Mouse (Mus musculus) MN1 (cell line): ENCODE measurements around the gene Aurkb.
"Not testable (repeated sequence)": the region's sequence is repeated elsewhere in the genome, so short reads cannot be mapped to it uniquely, and the experiment has no call there.

Experiments used
- DNase-seq: peaks from one replicate; pipeline ENCODE4 v3.0.0-alpha.2; 2016; ENCODE audit warnings: low spot score

The Aurkb gene

GRCm38 (mm10) chr11:69045531-69046394 is at the start of gene Aurkb:
Gene Aurkb, plus strand, starts transcription at chr11:69045647.
- peak; percentile 92 for DNase-seq

DNA sequence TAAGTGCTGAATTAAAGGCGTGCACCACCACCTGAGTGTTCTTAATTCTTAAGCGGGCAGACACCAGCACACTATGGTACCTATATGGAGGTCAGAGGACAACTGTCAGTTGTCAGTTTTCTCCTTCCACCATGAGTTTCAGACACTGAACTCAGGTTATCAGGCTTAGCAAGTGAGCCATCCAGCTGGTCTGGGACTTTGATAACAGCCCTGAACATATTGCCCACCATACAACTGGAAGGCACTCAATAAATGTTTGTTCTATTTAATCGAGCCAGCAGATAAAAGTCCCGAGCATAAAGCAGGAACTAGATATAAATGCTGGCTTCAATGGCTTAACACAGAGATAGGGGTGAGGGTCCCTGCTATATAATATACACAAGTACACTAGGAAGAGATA is 48.4 kb upstream of the Aurkb start:
- DNase-seq: no peak

- DNase-seq: not testable (repeated sequence)
Observed at GRCm38 (mm10) chr11:69002782-69003181, 42.7 kb upstream of the Aurkb start.

GRCm38 (mm10) chr11:69003592-69003991 is 41.9 kb upstream of the Aurkb start:
- peak; percentile 39 for DNase-seq

GRCm38 (mm10) chr11:69005193-69005592 is 40.3 kb upstream of the Aurkb start:
- no peak for DNase-seq

GRCm38 (mm10) chr11:69006575-69006974 is 38.9 kb upstream of the Aurkb start:
- not testable (repeated sequence) for DNase-seq

DNA sequence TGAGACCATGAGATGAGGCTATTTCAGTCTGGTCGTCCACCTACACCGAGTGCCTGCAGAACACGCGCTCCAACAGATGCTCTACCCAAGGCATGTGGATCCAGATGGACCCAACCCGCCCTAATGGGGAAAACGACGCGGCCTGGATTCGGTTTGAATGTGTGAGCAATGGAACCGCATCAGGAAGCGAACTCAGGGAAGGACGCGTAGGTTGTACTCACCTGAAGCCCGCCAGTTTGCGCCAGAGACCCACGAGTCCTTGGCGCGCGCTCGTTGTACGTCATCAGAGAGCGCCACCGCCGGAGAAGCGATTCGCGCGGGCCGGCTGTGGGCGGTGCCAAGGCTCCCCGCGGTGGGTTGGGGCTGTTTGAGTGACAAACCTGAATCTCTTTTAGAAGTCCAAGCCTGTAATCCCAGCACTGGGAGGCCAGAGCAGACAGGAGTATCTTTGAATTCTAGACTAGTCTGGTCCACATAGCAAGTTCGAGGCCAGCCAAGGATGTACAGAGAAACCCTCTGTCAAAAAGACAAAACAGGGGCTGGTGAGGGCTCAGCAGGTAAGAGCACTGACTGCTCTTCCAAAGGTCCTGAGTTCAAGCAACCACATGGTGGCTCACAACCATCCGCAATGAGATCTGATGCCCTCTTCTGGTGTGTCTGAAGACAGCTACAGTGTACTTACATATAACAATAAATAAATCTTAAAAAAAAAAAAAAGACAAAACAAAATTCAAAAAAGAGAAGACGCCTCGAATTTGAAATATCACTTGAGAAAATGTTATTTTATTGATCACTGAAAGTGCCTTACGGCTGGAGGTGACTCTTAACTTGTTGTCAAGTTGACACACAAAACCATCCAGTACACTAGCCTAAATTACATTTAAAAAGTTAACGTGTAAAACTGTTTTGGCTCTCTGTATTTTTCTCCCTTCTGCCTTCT is 37.0 kb upstream of the Aurkb start, which contains the start of gene Pfas:
Pfas (minus strand) TSS at position 279 of the 940 bp plus-strand sequence.
- DNase-seq: peak; percentile 95

DNA sequence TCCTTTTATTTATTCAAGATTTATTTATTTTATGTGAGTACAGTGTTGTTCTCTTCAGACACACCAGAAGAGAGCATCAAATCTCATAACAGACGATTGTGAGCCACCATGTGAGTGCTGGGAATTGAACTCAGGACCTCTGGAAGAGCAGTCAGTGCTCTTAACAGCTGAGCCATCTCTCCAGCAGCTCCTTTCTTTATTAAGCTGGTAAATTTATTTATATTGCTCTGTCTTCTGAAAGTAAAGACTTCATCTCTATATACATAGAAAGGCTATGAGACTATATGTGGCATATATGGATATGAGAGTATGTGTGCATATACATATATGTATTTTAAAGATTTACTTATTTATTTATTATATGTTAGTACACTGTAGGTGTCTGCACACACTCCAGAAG is 35.9 kb upstream of the Aurkb start:
- no peak for DNase-seq

GRCm38 (mm10) chr11:69010400-69011323 is 34.8 kb upstream of the Aurkb start:
- peak; percentile 55 for DNase-seq

GRCm38 (mm10) chr11:69011445-69011844 is 34.0 kb upstream of the Aurkb start:
- DNase-seq: peak; percentile 34

DNA sequence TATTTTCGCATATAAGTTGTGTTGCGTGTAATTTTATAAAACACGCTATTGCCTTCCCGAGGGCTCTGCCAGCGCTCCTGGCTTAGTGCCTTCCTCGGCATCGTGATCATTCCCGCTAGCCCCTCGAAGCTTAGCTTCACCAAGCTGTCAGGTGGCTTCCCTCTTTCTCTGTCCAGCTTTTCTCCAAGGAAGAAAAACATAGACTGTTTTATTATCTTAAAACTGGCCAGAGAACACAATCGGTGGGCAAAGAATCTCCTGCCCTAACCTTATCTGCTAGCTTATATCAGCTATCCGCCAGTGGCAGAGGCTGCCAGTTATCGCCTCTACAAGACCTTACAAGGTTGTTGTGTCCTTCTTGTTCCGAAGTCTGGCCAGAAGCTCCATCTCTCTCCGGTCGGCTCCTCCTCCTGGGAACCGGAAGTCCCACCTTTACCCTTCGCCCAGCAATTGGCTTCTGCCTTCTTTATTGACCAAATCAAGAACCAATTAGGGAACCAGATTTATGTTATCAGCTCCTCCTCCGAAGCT is 33.3 kb upstream of the Aurkb start:
- peak; percentile 91 for DNase-seq

DNA sequence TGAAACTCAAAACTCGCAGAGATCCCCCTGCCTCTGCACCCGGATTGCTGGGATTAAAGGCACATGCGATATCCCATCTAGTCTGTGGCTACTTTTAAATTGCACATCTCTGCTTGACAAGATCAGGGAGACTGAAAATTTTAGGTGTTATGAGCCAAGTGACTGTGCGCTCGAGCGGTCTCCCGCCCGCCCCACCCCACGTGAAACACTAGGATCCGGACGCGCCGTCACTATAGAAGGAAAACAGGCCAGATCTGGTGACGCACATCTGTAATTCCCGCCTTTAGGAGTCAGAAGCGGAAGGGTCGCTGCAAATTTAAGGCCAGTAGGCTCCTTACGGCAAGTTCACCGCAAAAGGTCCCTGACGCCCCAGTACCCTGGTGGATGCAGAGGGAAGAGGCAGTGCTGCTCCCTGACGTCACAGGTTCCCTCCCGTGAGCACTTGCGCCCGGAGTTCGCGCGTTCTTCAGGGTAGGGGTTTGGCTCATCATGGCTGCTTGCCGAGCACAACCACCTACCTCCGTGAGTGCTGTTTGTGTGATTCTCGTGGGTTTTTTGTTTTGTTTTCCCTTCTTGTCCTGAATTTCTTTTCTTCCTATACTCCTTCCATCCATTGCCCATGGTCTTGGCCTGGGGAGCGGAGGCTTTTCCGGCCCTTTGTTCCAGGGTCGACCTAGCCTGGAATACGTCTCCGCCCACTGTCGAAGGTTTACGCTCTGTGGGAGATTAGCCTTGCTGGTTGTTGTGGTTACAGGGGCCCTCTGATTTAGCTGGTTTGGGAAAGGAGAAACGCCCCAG is 29.6 kb upstream of the Aurkb start, which contains the start of gene Ctc1:
Ctc1 (plus strand) TSS at position 268 of the 798 bp plus-strand sequence.
- DNase-seq: peak; percentile 95

DNA sequence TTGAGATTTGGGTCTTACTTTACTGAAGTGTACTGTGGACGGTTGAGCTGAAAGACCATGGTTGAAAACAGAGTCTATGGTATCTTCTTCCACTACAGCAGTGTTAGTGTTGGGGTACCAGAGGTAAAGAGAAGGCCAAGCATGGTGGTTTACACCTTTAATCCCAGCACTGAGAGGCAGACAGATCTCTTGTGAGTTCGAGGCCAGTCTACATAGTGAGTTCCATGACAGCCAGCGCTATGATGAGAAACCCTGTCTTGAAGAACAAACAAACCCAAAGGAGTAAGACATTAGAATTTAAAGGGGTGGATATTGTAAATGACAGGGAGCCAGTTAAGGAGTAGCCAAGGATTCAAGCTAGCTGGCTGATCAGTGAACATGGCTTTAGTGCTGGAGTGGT is 28.7 kb upstream of the Aurkb start:
- no peak for DNase-seq

- no peak for DNase-seq
Observed at GRCm38 (mm10) chr11:69020691-69021090, 24.8 kb upstream of the Aurkb start.

DNA sequence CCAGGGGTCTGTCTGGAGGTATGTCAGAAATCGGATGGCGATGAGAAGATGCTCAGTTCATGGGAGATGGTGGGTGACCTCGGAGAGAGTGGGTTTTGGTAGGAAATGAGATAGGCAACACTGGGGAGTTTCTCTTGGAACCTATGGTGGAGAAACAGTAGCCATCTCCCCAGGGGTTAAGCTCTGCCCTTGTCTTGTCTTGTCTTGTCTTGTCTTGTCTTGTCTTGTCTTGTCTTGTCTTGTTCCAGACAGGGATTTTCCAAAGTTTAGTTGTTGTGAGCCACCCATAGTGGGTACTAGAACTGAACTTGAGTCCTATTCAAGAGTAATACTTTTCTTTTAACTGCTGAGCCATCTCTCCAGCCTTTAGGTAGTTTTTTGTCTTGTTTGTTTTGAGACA is 18.9 kb upstream of the Aurkb start:
- no peak for DNase-seq

GRCm38 (mm10) chr11:69028805-69029204 is 16.6 kb upstream of the Aurkb start:
- peak; percentile 41 for DNase-seq

GRCm38 (mm10) chr11:69033552-69033951 is 11.9 kb upstream of the Aurkb start:
- no peak for DNase-seq

- no peak for DNase-seq
Observed at GRCm38 (mm10) chr11:69034585-69034984, 10.9 kb upstream of the Aurkb start.

DNA sequence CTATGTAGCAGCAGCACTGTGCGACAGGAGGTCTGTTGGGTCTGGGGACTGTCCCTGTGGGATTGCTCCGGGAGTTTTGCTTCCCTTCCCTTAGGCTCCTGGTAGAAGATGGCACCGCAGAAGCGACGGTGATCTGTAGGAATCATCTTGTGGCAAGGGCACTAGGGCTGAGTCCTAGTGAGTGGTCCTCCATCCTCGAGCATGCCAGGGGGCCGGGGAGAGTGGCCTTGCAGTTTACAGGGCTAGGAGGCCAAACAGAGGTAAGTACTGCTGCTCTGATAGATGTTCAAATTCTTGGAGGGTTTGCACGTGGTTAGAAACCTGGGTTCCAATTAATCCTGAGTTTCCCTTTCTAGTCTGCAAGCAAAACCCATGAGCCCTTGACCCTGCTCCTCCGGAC is 10.0 kb upstream of the Aurkb start:
- DNase-seq: no peak

DNA sequence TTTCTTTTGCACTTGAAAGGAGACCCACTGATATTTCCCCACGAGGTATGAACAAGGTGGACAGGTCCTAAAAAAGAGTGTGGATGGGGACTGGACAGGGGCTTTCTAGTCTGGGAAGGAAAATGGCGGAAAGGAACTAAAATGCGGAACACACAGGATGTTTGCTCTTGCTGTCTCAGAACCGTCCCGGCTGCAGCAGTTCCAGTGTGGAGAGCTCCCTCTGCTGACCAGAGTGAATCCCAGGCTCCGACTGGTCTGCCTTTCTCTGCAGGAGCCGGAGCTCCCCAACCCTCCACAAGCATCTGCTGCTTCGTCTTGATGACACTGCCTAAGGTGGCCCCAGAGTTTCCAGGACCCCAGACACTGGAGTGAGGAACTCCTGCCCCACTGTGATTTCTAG is 9.6 kb upstream of the Aurkb start:
- peak; percentile 87 for DNase-seq
